Mouse (Mus musculus) stomach, adult 2 months (tissue): ENCODE results near the gene Meox1. TPM values are rescaled to one million over a fixed set of nuclear protein-coding genes. Genes with fewer than 3 reads are reported as not detected.

Experiments used
- polyA plus RNA-seq: library from polyadenylated mRNA; depleted of rRNA; stranded (reverse); fragments of >200 nt; gene quantifications from 2 replicates; pipeline ENCODE4 v1.2.3, GENCODE M21; 2012; rRNA removed

The Meox1 gene
- polyA plus RNA-seq, result 0.86 and 1.0 TPM in 2 replicates

GRCm38 (mm10) chr11:101894204-101894603 lies at the start of gene Meox1:
TSS of gene Meox1 (minus strand) at chr11:101894374.

Other genes with a start within 250 kb of the Meox1 start
- 3.6 and 4.3 TPM in 2 replicates for gene Arl4d, start 228.8 kb downstream of the Meox1 start, polyA plus RNA-seq
- gene Dhx8, start 161.5 kb downstream of the Meox1 start, polyA plus RNA-seq, result 3.0 and 3.3 TPM in 2 replicates
- gene Etv4, start 109.0 kb downstream of the Meox1 start, polyA plus RNA-seq, result 5.7 and 8.5 TPM in 2 replicates
- 0.06 and 0.12 TPM in 2 replicates for gene Sost, start 72.6 kb upstream of the Meox1 start, polyA plus RNA-seq
- not detected in 2 replicates for gene Cfap97d1, start 89.9 kb upstream of the Meox1 start, polyA plus RNA-seq
- 33.1 and 37.3 TPM in 2 replicates for gene Dusp3, start 92.6 kb upstream of the Meox1 start, polyA plus RNA-seq
- 2.5 and 2.7 TPM in 2 replicates for gene Mpp3, start 134.1 kb upstream of the Meox1 start, polyA plus RNA-seq
- gene Cd300lg, start 147.1 kb upstream of the Meox1 start, polyA plus RNA-seq, result 8.6 and 13.4 TPM in 2 replicates
- gene Mpp2, start 194.1 kb upstream of the Meox1 start, polyA plus RNA-seq, result 5.3 and 5.5 TPM in 2 replicates
- gene Ppy, start 206.9 kb upstream of the Meox1 start, polyA plus RNA-seq, result 1.8 and 2.7 TPM in 2 replicates
- 111 and 118 TPM in 2 replicates for gene Pyy, start 213.5 kb upstream of the Meox1 start, polyA plus RNA-seq